Mouse (Mus musculus) layer of hippocampus, postnatal 10 days (tissue): Measurements from ENCODE around the gene Gm6904. TPM values are rescaled to one million over a fixed set of nuclear protein-coding genes. Genes with fewer than 3 reads are reported as not detected.
"Not testable (repeated sequence)": the region's sequence is repeated elsewhere in the genome, so short reads cannot be mapped to it uniquely, and the experiment has no call there.

ENCODE experiments used
- DNase-seq, 2 experiments: peaks; one replicate each; pipeline ENCODE4 v3.0.0; 2021; ENCODE audit warnings: low spot score in 2 of 2
- long read RNA-seq: library from polyadenylated mRNA; stranded (forward); transcript quantifications from one replicate; pipeline ENCODE4 v2.0.0, GENCODE M21; 2023
- total RNA-seq, 2 experiments: library from RNA; stranded (reverse); gene quantifications; 2 replicates each; pipeline ENCODE4 v1.2.3; 2021

Gene Gm6904
- not detected for total RNA-seq
- long read RNA-seq, result 0 reads

DNA sequence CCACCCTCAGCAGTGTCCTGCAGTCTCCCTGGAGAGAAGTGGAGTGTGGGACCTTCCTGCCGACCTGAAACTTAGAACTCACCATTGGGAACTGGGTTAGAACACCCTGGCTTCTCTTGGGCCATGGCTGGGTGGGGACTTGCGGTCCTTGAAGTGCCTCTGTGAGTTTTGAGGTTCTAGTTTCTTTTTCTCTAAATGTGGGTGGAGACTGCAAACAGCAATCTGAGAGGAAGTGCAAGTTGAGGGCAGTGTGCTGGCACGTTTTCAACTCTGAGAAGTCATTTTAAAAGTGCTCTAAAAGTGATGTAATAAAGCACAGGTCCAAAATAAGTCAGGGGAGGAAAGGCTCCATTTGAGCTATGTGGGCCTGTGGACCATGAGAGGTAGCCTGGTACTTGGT is at the start of gene Gm6904:
Gene Gm6904 (minus strand): TSS at position 161 of the 400 bp plus-strand sequence.
- no peak for DNase-seq

GRCm38 (mm10) chr14:59297391-59297790 is 37.4 kb upstream of the Gm6904 start, which contains the start of gene Phf11a:
Phf11a (minus strand) TSS chr14:59297522.
- not testable (repeated sequence) for DNase-seq

DNA sequence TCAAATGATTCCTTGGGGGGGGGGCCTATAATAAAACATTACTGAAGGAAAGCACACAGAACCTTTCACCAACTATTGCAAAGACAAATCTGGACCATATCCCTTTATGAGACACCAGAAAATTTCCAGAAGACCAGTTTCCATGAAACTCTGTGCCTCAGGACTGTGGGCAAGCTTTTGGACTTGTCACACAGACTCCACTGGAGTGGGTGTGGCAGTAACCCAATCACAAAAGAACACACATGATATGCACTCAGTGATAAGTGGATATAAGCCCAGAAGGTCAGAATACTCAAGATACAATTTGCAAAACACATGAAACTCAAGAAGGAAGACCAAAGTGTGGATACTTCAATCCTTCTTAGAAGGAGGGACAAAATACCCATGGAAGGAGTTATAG is 31.8 kb upstream of the Gm6904 start:
- not testable (repeated sequence) for DNase-seq

DNA sequence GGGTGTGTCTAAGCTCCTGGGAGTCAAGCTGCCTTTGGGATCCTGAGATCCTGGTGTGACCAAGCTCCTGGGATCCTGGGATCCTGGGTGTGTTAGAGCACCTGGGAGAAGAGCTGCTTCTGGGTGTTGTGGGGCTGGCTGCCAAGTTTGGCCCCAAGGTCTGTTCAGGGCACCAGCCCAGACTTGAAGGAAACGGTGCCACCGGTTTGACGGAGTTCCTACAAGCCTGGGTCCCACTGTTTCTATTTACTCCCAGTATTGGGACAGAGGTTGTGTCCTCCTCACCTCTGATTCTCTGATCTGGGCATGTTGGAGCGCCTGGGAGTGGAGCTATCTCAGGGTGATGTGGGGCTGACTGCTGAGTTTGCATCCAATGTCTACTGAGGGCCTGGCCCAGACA is 14.9 kb upstream of the Gm6904 start:
- not testable (repeated sequence) for DNase-seq

GRCm38 (mm10) chr14:59255861-59256260 is 4.2 kb downstream of the Gm6904 start:
- DNase-seq, result not testable (repeated sequence)

- DNase-seq, result peak; percentile 19 to 20
These were observed 9.7 kb downstream of the Gm6904 start for GRCm38 (mm10) chr14:59250350-59250749.

GRCm38 (mm10) chr14:59233635-59234034 is 26.4 kb downstream of the Gm6904 start:
- no peak for DNase-seq

GRCm38 (mm10) chr14:59232003-59232402 is 28.0 kb downstream of the Gm6904 start:
- no peak for DNase-seq

DNA sequence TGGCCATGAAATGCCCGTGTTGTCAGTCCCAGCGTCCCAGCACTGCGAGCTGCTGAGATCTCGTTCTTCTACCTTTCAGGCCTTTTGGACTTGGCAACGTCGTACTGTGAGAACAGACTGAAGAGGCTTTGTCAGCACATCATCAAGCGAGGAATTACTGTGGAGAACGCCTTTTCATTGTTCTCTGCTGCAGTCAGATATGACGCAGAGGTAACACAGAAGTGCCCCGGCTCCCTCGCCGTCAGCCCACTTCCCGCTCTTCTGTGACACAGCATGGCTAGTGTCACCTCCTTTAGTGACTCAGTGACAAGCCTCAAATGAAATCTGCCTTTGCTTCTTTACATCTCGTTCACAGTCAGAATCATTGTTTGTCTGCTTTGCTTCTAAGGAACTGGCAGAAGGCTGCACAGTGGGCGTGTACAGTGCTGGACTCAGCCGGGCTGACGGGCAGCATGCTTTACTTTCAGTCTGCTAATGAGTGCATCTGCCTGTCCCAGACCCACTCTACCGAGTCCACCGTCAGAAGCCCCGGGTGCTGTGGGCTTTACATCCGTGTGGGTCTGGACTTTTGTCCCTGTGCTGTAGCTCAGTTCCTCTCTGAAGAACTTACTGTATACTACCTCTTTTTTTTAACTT is 29.6 kb downstream of the Gm6904 start:
- DNase-seq, result no peak

GRCm38 (mm10) chr14:59229822-59230221 is 30.2 kb downstream of the Gm6904 start:
- DNase-seq, result no peak

- no peak for DNase-seq
These were observed 33.8 kb downstream of the Gm6904 start for GRCm38 (mm10) chr14:59226240-59226639.

- no peak for DNase-seq
These were observed 40.8 kb downstream of the Gm6904 start for GRCm38 (mm10) chr14:59219241-59219640.

GRCm38 (mm10) chr14:59209816-59210215 is 50.2 kb downstream of the Gm6904 start:
- DNase-seq, result no peak

DNA sequence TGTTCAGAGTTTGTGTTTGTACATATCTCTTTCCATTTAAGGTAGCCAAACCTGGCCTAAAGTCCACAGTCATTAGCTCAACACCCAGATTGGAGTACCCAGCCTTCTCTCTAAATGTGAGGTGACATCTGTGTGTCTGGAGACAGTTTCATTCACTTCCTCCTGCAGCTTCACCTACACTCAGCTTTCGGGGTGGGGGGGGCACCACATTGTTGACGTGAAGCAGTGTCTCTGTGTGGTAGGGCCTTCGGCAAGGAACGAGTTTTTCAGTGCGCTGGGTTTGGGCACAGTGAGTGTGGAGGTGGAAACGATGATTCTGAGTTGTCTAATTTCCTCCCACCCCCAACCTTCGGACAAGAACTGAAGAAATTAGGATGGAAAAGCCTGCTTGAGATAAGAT is 51.0 kb downstream of the Gm6904 start:
- DNase-seq, result no peak

DNA sequence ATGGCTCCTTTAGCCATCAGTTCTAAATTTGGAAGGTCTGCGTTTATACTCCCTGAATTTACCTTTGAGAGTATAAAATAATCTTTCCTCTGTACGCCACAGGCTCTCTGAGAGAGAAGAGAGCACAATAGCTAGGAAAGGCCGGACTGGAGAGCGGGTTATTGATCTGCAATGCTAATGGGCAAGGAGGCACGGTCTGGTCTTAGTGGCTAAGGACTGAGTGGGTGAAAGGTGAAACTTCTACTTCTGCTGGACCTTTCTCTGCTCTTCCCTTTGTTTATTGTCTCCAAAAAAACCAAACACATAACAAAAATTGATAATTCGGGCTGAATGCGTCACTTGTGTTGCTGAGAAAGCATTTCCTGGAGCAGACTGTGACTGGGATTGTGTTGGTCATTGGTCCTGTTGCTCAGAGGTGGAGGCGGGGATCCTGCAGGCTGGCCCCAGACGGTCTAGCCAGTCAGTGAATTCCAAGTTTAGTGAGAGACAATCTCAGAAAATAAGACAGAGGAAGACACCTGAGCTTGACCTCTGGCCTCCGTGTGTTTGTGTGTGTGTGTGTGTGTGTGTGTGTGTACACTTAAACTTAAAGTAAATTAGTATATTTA is 53.9 kb downstream of the Gm6904 start:
- no peak for DNase-seq

DNA sequence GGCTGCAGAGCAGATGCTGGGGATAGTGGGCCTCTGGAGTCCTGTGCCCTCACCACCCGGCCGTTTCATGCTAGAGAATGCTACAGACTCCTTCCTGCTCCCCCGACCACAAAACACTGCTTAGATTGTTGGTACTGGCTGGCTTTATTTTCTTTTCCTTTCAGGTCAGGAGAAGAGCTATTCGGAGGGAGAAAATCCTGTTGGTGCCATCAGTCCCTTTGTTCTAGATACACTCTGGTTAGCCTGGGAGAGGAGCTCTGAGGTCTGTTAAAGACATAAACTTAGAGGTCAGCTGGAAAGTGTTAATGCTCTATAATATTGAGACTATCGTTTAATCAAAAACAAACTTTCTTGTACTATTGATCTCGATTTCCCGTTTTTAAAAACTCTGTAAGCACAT is 54.6 kb downstream of the Gm6904 start:
- no peak for DNase-seq

DNA sequence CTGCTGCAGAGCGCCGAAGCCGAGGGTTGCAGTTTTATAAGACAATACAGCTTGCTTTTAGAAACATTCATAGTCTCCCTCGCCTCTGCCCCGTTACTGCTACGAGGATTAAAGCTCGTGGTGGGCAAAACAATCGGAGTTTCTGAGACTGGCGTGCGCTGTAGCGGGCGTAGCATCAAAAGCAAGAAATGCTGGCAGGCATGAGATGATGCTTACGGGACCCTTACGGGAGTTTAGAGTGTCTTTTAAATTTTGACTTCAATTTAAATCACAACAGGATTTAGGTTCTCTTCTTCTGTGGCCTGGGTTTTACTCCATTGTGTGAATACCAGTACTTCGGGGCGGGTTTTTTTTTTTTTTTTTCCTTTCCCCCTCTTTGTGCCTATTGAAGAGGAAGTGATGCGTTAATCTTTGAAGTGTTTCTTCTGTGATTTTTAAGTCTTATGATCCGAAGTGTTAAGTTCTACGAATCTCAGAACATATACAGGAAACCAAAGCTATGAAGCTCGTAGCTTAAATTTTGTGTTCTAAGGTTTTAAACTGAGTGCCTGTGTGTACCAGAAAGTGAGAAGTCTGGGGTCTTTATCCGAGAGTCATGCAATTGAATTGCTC is 58.3 kb downstream of the Gm6904 start:
- DNase-seq, result no peak

DNA sequence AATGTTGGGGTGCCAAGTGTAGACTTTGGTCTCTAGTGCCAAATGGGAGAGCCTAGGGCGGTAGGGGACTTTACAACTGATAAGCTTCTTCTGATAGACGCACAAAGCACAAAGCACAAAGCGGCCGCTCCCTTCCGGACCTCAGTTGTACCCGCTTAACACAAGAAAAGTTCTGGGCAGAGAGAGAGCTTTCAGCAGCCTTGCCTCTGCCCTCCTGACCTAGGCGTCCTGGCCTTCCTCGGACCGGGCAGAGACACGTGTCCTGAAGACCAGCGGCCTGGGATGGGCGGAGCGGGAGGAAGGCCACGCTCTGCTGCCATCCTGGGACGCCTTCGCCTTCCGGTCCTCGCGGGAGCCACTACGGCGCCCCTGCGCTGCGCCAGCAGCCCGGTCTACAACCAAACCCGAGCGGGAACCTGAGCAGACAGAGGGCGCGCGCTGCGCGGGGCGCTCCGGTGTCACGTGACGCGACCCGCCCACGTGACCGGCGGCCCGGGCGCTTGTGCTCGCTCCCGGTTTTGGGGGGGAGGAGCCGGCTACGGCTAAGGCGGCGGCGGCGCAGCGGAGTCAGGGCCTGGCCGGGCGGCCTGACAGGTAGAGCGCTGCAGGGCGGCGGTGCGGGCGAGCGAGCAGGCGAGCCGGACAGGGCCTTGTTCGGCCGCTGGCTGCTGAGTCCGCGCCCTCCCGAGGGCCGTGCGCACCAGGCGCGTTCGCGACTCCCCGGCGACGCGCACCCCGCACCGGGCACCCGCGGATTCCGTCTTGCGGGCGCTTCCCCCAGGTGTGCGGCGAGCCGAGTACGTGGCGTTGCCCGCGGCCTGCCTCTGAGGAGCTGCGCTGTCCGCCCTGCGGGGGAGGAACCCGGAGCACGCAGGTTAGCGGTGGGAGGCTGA is 59.1 kb downstream of the Gm6904 start, which contains the start of gene Rcbtb1:
Gene Rcbtb1 (plus strand): TSS at position 499 of the 893 bp plus-strand sequence.
- peak; percentile 88 to 94 for DNase-seq
